9 mouse cellular contexts compared by ENCODE assay signal in genomic region chr11:57973001-57973912, GRCm38 (mm10). TPM values are rescaled to one million over a fixed set of nuclear protein-coding genes. Genes with fewer than 3 reads are reported as not detected.
A peak's percentile ranks its signal among the peaks of the same experiment; 100 is the strongest.
DNase-seq lines count a peak whose midpoint lies in the region; ATAC-seq lines count a peak whose summit lies in the region.
"Had no signal": no experiment of that assay in that cellular context is flagged by ENCODE, and none has a peak within 500 bp of the region (broad histone marks: within the 10 kb centered on the region; RNA-seq: fewer than 3 reads in every experiment).

No protein-coding gene starts in this region.

- peak; percentile 72 for DNase-seq in adrenal gland, postnatal 10 days
- no peak for DNase-seq in adrenal gland, adult 18-20 months (ENCODE audit: low spot score in 2 of 2)
- DNase-seq in cerebellum, adult 11-12 months = peak; percentile 81
- peak; percentile 61 for DNase-seq in kidney, postnatal 10 days
- DNase-seq in lung, postnatal 25 days (ENCODE audit: low spot score) = peak; percentile 90
- DNase-seq in layer of hippocampus, postnatal 36 days = no peak
- no peak for DNase-seq in Muller cell, postnatal 12 days (ENCODE audit: inconsistent ontology term)
- DNase-seq: heart, postnatal 4 days had no signal

- no peak for ATAC-seq in erythroid progenitor cell, adult 5-6 weeks (replicated peaks; ENCODE audit: low FRiP score, poor library complexity, severe bottlenecking)

RNA-seq across cellular contexts. Expression of gene Larp1, which starts 35.6 kb away (rescaled TPM):
- total RNA-seq in adrenal gland, postnatal 10 days (2021) = 10 to 100 TPM; 78.6 to 85.0 TPM
- total RNA-seq in adrenal gland, adult 18-20 months (2021) = 100 to 1,000 TPM in 1 of 2 experiments, 10 to 100 TPM in 1; 85.2 to 122 TPM
- 10 to 100 TPM; 86.2 to 93.8 TPM for total RNA-seq in layer of hippocampus, postnatal 36 days (2021)
- total RNA-seq in erythroid progenitor cell, adult 5-6 weeks (2015; ENCODE audit: low replicate concordance) = 32.4 and 35.6 TPM in 2 replicates
- 25.1 and 33.9 TPM in 2 replicates for total RNA-seq in erythroid progenitor cell, adult 5-6 weeks (2017; ENCODE audit: low replicate concordance)

Comparison
In these comparisons a context has a peak if more than half of its experiments do, and no peak if none do; other contexts are left out.
1. DNase-seq: peak in adrenal gland, postnatal 10 days (single experiment), cerebellum, adult 11-12 months (single experiment), kidney, postnatal 10 days (single experiment) and lung, postnatal 25 days (single experiment); none in adrenal gland, adult 18-20 months (0 of 2), layer of hippocampus, postnatal 36 days (0 of 2) and Muller cell, postnatal 12 days (single experiment).